Mouse (Mus musculus) urinary bladder, postnatal 14 days (tissue): ENCODE results near the gene Pin4.
"Not testable (repeated sequence)": the region's sequence is repeated elsewhere in the genome, so short reads cannot be mapped to it uniquely, and the experiment has no call there.

Experiments
- DNase-seq: peaks from one replicate; pipeline ENCODE4 v3.0.0; 2021; ENCODE audit warnings: low spot score

Gene Pin4

GRCm38 (mm10) chrX:102119042-102119864, at the start of gene Pin4:
TSS of gene Pin4 (plus strand) at chrX:102119447.
- DNase-seq, result peak; percentile 91

GRCm38 (mm10) chrX:102070591-102071471, 48.4 kb upstream of the Pin4 start, which contains the start of gene Rtl5:
TSS of gene Rtl5 (minus strand) at chrX:102071304.
- DNase-seq, result peak; percentile 65

GRCm38 (mm10) chrX:102071517-102071916, 47.7 kb upstream of the Pin4 start:
- DNase-seq, result no peak

- DNase-seq, result no peak
Measured at GRCm38 (mm10) chrX:102073605-102074325, 45.5 kb upstream of the Pin4 start.

- no peak for DNase-seq
Measured at GRCm38 (mm10) chrX:102074435-102074834, 44.8 kb upstream of the Pin4 start.

- no peak for DNase-seq
Measured at GRCm38 (mm10) chrX:102075158-102075557, 44.1 kb upstream of the Pin4 start.

- DNase-seq, result no peak
Measured at GRCm38 (mm10) chrX:102076886-102077765, 42.1 kb upstream of the Pin4 start.

- no peak for DNase-seq
Measured at GRCm38 (mm10) chrX:102081076-102081475, 38.2 kb upstream of the Pin4 start.

GRCm38 (mm10) chrX:102081573-102082279, 37.5 kb upstream of the Pin4 start:
- no peak for DNase-seq

- DNase-seq, result no peak
Measured at GRCm38 (mm10) chrX:102082340-102082739, 36.9 kb upstream of the Pin4 start.

GRCm38 (mm10) chrX:102085798-102086443, 33.3 kb upstream of the Pin4 start:
- DNase-seq, result no peak

GRCm38 (mm10) chrX:102090605-102091004, 28.6 kb upstream of the Pin4 start:
- DNase-seq, result no peak

- DNase-seq, result no peak
Measured at GRCm38 (mm10) chrX:102094381-102094904, 24.8 kb upstream of the Pin4 start.

- no peak for DNase-seq
Measured at GRCm38 (mm10) chrX:102101886-102102285, 17.4 kb upstream of the Pin4 start.

GRCm38 (mm10) chrX:102103830-102104229, 15.4 kb upstream of the Pin4 start:
- not testable (repeated sequence) for DNase-seq

- not testable (repeated sequence) for DNase-seq
Measured at GRCm38 (mm10) chrX:102109349-102109748, 9.9 kb upstream of the Pin4 start.

- no peak for DNase-seq
Measured at GRCm38 (mm10) chrX:102115676-102116075, 3.6 kb upstream of the Pin4 start.

- no peak for DNase-seq
Measured at GRCm38 (mm10) chrX:102121321-102121720, 2.1 kb downstream of the Pin4 start.

- no peak for DNase-seq
Measured at GRCm38 (mm10) chrX:102141157-102141556, 21.9 kb downstream of the Pin4 start.
